Mouse (Mus musculus) liver, postnatal 0 days (tissue): ENCODE data around the gene Olfr1508.

ENCODE experiments used
- CTCF ChIP-seq: sonication (generic); IDR thresholded peaks from 2 replicates; pipeline ENCODE4 v1.5.1; 2016; ENCODE audit warnings: antibody characterized with exemption, low read depth
- EP300 ChIP-seq: IDR thresholded peaks from 2 replicates; pipeline ENCODE4 v1.6.1; 2016; ENCODE audit warnings: antibody characterized with exemption, low read depth, mild to moderate bottlenecking

DNA sequence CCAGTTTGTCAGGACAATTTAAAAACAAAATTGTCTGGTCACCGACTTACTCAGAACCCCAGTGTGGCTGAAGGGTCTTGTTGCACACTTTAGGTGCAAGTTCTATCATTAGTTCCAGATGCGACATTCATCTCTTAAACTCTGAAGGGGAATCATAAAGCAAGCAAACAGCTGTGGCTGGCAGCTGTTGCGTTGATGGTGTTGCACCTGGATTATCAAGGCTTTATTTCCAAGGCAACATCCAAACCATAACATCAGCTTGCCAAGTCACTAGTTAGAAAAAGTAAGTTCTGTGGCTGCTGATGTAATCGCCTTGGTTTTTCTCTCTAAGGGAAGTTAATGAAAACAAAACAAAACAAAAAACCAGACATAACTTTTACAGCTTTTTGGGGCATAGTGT is 28.2 kb upstream of the Olfr1508 start, which contains the start of gene Olfr1507:
- TF ChIP-seq EP300 (no peak), CTCF (no peak)
